Mouse (Mus musculus) thymus, adult 18-20 months (tissue): ENCODE results near the gene Clstn2.

Experiments used
- DNase-seq, 2 experiments: peaks; one replicate each; pipeline ENCODE4 v3.0.0; 2022; ENCODE audit warnings: mixed read lengths in 2 of 2

The Clstn2 gene

DNA sequence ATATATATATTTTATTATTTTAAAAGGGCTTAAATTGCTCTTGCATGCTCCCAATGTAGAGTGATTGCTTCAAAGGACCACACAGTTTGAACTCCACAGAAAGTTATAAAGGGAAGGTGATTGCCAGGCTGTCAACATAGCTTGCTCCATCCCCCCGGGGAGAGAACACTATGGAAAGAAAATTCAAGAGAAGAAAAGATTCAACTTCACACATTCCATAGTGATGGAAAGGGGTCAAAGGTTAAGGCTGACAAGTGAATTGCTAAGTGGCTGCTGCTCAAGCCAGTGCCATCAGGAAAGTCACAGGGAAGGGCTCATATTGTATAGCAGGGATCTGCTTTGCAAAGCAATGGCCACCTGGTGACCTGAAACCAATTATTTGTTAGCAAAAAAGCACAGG lies 360.8 kb downstream of the Clstn2 start:
- no peak for DNase-seq

DNA sequence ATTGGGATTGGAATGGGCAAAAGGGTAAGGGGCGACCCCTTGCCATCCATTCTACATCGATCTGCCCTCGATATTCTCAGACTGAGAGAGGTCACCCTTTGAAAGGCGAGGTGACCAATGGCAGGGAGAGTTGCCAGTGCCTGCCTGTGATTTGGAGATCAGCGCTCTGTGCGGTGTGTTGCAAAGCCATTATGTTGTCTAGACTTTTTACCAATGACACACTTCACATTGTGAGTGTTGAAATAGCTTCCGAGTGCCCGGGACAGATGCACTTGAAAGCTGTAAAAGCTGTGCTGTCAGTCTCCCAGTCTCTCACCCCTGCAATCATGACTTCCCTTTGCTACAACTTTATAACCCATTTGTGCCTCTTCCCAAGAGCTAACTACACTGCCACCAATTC lies 362.3 kb downstream of the Clstn2 start:
- no peak for DNase-seq

DNA sequence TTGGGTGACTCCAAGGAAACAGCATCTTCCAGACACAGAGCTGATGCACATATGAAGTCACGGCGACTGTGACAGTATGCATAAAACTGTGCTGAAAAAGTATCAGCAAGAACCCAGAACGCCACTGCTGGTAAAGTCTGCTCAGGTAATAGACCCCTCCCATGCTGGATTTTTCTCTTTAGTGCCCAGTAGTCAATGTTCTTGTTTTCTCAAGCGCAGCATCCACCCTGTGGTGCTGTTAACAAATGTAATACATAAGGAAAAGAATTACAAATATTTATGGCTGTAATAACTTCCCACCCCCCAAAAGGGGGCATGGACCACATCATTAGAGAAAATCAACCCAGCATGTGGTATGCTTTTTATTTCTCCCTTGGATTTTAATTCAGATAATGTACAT lies 372.0 kb downstream of the Clstn2 start:
- DNase-seq: no peak

DNA sequence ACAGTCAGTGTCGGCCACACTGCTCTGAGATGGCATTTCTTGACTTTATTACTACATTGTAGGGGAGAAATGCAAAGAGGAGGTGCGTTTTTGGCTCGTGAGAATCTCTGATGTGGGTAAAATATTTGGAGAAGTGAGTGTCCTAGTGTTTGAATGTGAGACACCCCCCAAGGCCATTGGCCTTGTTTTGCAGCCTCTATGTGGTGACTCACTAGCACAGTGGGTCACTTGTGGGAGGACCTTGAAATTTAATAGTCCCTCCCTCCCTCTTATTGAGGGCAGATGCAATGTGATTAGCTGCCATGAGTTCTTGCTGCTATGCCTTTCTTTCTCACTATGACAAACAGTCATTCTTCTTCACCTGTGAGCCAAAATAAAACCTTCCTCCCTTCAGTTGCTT lies 374.2 kb downstream of the Clstn2 start:
- DNase-seq: no peak

DNA sequence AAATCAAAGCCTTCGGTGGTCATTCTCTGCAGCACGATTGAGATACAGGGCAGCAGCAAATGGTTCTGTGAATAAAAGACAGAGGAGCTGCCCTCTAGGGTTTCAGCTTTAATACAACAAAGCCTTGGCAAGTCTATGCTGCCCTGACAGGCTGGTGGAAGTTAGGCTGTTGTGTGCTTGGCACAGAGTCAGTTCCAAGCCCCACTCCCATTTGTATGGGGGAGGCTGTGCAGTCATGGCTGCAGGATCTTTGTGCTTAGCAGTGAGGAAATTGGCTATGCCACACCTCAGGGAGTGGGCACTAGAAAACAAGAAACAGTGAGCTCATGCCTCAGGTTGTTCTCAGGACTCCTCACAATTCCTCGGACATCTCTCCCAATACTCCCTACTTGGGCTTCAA lies 384.6 kb downstream of the Clstn2 start:
- DNase-seq: no peak

DNA sequence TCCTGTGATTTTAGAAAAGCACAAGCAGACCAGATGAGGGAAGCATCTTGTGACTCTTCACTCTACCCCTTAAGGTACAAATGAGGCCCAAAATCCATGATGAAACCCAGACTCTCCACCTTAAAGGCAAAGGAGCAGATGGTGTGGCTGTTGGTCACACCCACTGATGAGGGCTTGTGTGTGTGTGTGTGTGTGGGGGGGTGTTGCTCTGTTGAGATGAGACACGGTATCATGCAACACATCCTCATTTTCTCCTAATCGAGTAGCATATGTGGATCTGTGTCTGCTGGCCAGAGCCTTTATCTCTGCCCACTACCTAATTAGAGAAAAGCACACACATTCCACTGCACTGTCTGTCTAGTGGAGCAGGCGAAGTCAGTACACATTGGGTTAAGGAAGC lies 387.2 kb downstream of the Clstn2 start:
- DNase-seq: no peak

DNA sequence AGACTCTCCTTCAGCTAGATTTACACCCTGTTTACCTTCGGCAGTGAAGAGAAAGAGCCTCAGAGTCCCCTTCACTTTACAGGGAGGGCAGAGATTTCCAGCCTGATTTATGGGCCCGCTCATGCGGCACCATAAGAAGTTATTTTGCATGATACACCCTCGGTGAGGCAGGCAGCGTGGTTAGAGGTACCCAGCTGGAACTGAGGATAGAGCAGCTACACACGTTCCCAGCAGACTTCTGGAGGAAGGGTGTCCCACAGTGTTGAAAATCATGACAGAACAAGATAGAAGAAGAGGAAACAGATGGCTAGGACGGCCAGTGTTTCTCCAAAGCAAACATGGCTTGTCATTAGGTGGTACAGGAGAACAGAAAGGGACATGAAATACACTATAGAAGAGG lies 390.6 kb downstream of the Clstn2 start:
- DNase-seq: no peak

DNA sequence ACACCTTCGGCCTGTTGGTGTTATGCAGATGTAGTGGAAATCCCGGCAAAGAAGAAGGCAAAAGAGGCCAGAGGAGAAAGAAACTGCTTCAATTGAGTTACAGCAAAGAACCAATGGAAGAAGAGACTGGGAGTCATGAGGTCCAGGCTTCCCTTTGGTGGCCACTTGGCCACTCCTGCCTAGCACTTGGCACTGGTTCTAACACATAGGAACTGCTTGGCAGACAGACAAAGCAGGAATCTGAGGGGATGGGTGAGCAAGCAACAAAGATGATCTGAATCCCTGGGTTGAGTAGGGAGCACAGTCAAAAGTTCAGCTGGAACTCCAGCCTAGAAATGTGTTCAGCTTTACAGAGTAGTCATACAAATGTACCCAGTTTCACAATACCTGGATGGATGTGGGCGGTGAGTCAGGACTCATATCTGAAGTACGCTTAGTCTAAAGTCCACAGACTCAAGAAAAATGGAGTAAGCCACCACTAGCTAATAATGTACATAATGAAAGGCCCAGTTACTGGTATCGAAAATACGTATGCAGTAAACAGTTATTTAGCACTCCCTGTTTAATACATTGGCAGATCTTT lies 392.9 kb downstream of the Clstn2 start:
- no peak for DNase-seq

DNA sequence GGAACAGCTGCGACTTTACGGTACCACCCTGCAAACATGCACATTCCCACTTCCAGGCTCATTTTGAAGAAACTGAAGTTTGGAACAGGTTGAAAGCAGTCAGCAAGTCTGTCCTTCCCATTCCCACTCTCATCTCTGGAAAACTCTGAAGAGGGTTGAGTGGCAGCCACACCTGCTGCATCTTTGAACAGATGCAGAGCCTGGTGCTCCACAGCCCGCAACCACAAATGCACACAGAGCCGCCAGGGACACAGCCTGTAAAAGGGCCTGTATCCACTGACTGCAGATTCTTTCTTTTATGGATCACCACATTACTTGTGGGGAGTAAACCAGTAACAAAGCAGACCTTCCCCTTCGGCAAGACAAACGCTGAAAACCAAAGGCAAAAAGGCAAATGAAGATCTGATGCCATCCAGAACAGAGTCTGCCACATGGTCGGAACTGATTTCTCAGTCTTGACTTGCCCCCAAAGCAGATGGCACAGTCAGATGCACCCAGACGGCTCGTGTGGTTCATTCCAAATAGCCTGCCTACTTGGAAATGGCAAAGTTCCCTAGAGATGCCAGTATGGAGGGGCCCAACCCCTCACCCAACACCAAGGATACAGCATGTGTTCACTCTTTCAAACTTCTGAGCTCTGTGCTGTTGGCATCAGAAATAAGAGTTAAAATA lies 394.2 kb downstream of the Clstn2 start:
- DNase-seq: no peak

DNA sequence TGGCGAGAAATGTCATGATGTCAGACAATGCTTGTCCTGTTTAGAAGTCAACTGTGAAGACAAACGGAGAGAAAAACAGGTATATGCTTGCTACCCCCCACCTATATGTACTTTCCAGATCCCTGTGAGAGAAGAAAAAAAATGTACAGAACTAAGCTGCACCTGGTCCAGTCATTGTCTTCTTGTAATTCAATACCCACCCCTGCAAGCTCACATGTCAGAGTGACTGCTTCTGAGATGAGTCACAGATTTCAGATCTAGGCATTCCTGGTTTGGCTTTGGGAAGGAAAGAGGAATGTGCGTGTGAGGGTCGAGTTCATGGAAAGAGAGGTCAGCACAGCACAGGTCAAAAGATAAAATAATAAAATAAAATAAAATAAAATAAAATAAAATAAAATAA lies 397.6 kb downstream of the Clstn2 start:
- no peak for DNase-seq

DNA sequence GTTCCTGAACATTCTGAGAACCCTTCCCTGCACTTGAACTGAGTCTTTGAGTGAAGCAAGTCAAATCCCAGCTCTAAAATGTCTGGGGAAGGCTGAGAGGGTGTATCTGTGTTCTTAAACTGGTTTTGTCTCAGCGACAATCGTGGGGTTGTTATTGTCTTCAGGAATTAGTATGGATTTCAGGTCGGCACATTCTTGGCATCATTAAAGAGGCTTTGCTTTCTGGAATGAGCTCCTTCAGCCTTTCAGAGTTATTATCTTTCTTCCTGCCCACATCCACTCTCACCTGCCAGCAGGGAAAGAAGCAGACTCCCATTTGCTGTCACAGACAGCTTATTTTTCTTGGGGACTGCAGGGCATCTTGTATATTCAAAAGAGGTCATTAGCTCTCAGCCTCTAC lies 398.1 kb downstream of the Clstn2 start:
- DNase-seq: no peak

DNA sequence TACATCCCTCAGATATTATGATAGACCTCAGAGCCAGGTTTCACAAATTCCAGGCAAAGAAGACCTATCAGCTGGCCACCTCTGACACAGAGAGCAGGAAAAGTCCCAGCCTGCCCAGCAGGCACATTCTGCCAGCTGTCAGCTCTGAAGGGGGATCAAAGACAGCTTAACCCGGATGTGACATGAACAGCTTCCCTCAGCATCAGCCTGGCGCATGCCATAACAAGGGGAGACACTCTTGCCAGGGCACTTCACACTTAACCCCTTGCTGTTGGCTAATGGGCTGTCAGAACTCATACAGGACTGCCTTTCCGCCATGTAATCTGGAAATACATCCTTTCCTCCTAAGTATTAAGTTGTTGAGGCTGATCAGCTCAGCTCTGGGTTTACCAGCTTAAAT lies 403.8 kb downstream of the Clstn2 start:
- DNase-seq: no peak

DNA sequence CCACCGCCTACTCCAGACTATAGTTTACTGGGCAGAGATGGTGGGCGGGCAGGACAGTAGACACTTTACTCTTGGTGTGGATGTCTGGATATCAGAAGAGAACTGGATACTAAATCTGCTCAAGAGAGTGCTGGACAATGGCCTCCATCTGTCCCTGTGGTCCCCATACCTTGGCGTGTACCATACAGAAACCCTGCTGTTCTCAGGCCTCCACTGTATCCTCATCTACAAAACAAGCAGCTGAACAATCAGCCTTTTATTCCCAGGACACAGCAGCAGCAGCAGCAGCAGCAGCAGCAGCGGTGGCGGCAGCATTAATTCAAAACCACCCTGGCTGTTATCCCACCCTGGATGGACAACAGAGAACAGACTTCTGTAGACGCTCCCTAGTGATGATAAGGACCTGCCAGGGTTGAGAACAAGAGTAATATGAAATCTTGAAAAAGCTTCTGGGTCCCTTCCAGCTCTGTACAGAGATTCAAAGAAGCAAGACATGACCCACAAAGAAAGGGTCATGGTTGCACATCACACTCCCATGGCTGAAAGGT lies 404.5 kb downstream of the Clstn2 start:
- DNase-seq: no peak

DNA sequence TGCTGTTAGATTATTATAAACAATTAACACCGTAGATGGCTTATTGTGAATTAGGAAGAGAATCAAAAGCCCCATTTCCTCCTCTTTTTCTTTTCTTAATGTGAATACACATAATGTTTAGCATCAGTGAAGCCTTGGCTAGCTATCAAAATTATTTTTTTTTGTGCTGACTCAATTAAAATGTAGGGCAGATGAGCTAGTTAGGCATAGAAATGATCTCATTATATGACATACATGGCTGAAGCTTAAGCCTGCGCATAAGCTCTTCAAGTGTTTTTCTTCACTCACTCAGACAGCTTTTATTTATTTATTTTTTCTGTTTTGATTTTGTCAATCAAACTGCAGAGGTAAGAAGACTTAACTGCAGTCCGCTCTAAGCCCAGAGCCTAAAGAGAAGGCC lies 405.1 kb downstream of the Clstn2 start:
- DNase-seq: no peak

DNA sequence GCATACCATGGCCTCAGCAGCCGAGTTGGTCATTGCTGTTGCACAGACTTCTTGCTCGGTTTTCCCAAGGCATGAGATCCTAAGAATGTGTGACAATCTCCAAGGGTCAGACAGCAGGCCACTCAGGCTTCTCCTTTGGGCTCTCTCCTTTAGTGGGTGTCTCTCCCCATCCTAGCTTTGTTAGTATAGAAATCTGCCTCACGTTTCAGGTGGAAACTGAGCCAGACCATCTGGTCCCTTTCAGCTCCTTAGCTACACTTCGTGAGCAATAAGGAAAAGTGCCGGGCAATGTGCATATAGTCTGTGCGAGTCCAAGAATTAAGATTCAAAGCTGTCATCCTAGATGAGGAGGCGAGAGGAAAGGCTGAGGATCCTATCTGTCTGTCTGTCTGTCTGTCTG lies 422.4 kb downstream of the Clstn2 start:
- DNase-seq: no peak

DNA sequence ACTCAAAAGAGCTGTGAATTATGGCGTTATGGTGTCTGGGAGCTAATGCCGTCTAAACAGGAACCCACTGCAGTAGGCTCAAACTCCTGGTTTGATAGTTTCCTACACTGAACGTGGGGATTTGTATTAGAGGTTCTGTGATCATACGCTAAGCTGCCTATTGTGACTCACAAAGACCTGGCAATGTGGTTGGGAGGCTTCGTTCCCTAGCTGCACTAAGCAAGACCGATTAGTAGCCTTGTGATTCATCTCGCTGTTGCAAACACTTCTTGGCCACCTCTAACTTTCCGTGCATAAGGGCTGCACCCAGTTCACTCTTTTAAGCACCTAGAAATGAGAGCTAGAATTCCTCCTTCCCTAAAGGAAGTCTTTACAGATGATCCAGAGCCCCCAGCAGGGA lies 429.3 kb downstream of the Clstn2 start:
- no peak for DNase-seq

DNA sequence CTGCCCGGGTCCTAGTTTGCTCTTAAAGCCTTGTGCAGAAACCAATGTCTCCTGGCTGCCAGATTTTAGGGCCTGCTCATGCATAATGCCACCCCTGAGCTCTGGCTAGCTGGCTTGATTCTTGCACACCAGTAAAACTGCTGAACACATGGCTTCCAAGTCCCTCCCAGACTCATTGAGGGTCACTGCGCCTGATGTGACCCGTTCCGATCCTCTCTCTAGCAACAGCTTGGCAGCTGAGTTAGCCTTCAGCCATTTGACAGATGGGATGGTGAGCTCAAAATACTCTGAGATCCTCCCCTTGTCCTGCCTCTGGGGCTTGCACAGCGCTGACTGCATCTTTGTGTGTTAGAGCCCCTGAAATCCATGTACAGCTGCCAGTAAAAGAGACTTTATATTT lies 430.5 kb downstream of the Clstn2 start:
- no peak for DNase-seq

DNA sequence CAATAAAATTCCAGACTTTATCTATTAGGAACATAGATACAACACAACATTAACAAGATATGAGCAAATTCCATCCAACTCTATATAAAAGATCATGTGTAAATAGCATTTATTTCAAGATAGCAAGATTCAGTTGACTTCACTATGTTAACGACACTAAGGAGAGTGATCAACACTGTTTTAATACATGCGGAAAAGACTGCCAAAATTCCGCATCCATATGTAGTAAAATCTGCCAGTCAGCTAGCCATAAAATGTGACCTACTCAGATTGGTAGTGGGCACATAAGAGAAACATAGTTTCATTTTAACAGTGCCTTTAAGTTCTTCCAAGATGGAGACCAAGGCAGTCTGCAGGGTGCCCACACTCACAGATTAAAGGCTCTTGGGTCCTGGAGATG lies 434.0 kb downstream of the Clstn2 start:
- no peak for DNase-seq

DNA sequence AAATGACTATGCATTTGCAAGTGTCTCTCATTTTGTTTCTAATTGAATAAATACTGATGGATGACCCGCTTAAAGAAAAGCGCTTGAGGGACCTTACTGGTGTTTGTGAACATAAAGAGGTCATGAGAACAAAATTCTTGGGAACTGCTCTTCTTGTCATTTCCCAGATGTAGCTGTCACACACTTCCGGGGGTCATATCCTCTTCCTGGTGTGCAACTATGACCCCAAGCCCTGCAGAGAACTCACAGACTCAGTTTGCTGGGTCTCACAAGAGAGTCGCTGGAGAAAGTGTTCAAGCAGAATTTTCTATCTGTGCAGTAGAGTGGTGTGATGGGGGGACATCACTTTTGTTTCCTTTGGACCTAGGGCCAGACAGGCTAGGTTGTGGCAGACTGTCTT lies 442.3 kb downstream of the Clstn2 start:
- DNase-seq: no peak

DNA sequence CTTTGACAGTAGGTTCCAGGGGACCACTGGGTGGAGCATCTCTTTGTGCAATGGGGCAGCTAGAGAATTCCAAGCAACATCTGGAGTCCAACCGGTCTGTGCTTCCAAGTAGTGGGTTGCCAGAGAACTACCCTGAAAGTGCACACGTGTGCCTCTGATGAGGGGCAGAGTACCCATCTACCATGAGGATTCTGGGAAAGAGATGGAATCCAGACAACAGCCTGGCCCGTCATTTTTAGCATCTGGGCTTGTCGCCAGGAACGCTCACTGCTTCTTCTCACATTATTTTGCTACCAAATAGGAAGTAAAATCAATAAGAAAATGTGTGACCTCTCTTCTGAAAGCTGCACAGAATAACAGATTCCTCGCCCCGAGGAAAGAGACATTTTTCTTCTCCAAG lies 462.1 kb downstream of the Clstn2 start:
- DNase-seq: no peak

DNA sequence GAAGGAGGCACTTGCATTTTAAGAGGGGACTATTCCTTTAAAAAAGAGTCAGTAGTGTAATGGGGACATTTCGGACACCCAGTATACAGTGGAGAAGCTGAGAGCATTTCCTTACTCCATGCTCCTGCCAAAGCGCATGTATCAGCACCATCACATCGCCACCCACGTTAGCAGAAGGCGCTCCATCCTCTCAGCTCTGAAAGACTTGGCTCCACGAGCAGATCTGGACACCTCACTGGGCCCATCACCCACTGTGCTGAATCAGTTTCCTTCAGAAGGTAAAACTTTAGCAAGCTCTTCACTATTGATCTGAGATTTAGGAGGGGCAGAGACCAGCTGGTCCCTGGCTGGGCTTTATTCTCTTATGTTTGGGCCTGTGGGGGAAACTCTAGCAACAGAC lies 469.9 kb downstream of the Clstn2 start:
- no peak for DNase-seq

DNA sequence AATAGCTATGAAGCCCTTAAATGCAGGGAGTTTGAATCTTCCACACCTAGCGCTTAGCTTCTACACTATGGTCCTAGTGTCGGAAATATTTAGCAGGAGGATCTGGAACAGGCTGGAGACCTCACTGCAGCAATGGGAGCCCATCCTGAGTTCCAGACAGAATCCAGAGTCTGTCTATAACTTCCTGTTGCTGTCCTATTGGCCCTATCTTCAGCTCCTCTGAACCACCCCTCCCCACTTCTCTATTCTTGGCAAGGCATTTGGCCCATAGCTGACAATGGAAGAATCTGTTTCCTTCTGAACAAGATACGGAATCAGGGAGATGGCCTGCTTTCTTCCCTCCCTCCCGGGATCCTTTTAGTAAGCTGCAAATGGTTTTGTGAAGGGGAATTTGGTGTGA lies 488.6 kb downstream of the Clstn2 start:
- DNase-seq: no peak

DNA sequence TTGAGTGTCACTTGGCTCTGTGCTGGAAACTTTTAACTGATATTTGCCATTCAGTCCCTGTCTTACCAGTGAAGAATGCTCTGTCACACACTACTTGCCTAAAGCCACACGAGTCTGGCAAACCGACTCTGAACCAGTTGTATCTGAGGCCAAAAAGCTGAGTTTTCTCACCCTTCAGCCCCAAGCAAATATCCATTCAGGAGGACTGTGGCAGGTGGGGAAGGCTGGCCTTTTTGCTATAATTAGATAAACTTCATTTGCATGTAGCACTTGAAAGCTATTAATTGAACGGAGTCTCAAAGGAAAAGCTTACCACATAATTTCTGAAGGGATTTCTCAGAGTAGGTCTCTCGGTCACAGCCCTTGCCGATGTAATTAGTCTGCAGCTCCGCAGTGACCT lies 491.6 kb downstream of the Clstn2 start:
- no peak for DNase-seq

DNA sequence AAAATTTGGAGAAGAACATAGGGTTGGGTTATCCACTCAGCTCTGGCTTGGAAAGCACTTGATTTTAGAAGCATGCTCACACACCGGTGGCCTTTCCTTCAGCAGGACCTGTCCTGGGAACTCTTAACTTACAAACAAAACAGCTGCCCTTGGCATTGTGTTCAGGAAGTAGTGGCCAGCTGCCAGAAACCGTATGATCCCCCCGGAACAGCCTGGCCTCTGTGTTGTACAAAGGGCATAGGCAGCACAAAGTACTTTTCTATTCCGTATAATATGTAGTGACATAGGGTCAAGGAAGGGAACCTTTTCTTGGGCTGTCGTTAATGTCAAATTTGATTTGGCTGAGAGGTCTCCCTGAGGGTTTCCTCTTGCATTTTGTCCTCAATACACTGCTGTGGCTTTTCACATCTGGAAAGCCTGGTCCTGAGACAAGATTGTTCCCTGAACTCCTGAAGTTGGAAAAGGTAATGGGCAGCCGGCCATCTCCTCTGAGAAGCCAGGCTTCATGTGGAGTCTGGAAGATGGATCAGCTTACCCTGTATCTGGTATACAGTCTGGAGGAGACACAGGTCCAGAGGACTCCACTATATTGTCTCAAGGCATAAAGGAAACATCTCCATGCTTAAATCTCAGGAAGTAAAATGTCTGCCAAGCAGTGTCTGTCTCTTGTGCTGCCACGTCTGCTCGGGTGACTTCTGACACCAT lies 494.8 kb downstream of the Clstn2 start:
- DNase-seq: no peak
